Mouse (Mus musculus) CD4-positive helper T cell, adult 2 months (primary cell): ENCODE data around the gene Tmem217.
"Not testable (repeated sequence)": the region's sequence is repeated elsewhere in the genome, so short reads cannot be mapped to it uniquely, and the experiment has no call there.

ENCODE experiments used
- DNase-seq: peaks from one replicate; pipeline ENCODE4 v3.0.0-alpha.2; 2012; ENCODE audit warnings: low read depth, missing footprints, low spot score

Gene Tmem217

DNA sequence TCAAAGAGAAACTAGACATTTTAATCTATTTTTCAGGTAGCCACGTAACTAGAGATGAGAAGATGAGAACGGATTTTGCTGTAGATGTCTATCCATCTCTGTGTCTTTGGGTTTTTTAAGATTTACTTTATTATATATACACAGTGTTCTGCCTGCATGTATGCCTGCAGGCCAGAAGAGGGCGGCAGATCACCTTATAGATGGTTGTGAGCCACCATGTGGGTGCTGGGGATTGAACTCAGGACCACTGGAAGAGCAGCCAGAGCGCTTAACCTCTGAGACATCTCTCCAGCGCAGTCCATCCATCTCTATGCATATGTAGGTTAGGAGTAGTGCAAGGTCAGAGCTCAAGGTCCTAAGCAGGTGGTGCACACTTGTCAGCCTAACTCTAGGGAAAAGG, 48.5 kb downstream of the Tmem217 start:
- DNase-seq, result peak; percentile 32

GRCm38 (mm10) chr17:29502669-29503665, 49.2 kb downstream of the Tmem217 start:
- DNase-seq, result peak; percentile 27

DNA sequence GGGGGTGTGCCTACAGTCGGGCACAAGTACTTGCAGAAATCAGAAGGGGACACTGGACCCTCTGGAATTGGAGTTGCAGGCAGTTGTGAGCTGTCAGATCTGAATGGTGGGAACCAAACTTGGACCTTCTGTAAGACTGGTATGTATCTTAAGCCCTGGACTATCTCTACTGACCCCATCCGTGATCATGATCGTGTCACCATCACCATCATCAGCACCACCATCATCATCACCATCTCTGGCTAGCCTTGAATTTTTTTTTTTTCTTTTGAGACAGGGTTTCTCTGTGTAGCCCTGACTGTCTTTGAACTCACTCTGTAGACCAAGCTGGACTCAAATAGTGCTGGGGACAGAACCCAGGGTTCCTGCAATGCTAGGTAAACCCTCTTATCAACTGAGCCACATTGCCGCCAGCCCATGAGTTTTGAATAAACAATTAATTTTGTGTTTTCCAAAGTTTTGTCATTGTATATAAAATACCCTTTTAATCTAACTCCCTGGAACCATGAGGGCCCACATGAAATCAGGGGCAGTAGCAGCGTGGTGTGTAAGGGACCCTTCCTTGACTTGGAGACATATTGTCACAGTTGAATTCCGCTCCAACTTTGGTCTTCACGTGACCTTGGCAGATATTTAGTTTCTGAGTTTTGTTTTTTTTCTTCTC, 50.0 kb downstream of the Tmem217 start:
- no peak for DNase-seq

- DNase-seq, result peak; percentile 80
Measured at GRCm38 (mm10) chr17:29500802-29501469, 51.2 kb downstream of the Tmem217 start.

DNA sequence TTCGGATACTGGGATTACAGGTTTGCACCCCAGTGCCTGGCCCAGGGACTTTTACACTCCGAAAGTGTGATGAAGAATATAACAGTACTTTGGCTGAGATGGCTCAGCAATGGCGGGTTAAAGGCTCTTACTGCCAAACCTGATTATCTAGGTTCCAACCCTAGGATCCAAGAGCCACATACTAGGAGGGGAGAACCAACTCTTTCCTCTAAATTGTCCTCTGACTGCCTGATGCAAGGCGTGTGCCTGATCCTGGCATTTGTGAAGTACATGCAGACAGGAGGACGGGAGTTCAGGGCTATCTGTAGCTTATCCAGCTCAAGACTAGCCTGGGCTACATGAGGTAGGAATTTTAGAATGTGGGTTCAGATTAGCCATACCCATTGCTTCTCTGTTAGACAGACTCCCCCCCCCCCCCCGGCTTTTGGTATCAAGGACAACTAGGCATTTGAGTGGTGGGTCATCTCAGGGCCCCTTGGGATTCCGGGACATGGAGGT, 51.9 kb downstream of the Tmem217 start:
- DNase-seq, result no peak

DNA sequence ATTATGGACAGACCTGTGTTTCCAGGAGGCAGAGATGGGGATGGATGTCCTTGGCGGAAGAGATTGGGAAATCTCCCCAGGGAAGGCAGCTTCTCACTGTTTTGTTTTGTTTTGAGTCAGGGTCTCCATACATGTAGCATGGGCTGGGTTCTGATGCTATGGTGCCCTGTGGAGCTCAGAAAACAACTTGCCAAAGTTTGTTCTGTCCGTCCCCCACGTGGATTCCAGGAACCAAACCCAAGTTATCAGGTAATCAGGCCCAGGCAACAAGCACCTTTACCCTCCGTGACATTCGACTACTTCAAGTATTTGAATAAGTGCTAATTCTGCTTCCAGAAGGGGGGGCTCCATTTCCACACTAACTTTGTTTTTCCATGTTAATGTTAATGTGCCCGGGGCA, 52.7 kb downstream of the Tmem217 start:
- no peak for DNase-seq

DNA sequence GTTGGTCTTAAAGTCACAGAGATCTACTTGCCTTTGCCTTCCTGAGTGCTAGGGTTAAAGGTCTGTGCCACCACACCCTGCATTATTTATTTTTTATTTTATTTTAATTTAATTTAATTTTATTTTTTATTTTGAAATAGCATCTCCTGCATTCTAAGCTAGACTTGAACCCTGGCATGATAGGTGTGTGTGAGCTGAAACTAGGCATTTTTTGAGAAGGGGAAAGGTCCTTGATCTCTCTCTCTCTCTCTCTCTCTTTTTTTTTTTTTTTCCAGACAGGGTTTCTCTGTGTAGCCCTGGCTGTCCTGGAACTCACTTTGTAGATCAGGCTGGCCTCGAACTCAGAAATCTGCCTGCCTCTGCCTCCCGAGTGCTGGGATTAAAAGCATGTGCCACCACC, 53.2 kb downstream of the Tmem217 start:
- DNase-seq, result not testable (repeated sequence)

DNA sequence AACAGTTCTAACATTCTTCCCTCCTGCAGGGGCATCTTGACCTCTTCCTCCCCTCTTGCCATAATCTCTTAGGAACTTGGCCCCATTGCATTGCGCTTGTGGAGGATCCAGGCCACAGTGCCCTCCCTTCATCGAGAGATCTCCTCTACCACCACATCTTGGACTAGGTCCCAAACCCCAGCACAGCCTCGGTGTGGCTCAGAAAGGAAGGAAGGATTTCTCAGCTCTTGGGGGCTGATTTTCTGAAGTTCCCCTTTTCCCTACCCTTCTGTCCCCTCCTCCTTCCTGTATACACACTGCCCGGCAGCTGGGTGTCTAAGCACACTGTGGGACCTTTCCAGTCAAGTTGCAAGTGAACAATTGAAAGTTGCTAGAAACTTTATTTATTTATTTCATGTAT, 54.2 kb downstream of the Tmem217 start:
- DNase-seq, result peak; percentile 24

GRCm38 (mm10) chr17:29497481-29497880, 54.7 kb downstream of the Tmem217 start:
- not testable (repeated sequence) for DNase-seq

- DNase-seq, result no peak
Measured at GRCm38 (mm10) chr17:29497071-29497354, 55.2 kb downstream of the Tmem217 start.

DNA sequence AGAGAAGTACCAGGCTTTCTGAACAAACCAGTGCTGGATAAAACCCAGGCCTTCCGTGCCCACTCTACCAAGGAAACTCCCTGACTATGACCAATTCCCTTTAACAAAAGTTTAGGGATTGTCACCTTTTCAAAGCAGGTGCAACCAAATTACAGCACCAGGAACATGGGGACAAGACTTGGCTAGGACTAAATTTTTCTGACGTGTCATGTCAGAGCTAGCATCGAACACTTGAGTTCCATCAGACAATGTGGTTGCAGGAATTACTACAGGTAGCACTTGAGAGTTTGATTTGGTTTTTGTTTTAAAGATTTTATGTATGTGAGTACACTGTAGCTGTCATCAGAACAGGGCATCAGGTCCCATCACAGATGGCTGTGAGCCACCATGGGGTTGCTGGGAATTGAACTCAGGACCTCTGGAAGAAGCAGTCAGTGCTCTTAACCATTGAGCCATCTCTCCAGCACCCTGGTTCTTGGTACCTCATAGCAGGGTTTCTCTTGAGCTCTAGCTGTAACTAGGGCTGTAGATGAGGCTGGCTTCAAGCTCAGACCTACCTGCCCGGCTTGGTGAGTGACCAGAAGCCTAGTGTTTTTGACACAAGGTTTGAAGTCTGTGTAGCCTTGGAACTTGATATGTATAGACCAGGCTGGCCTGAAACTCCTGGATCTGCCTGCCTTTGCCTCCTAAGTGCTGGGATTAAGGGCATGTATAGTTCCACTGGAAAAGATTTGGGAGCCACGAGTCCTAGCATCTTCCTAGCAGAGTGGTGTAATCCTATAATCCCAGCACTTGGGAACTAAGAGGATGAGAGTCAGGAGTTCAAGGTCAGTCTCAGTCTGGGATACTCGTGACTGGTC, 55.7 kb downstream of the Tmem217 start:
- peak; percentile 36 for DNase-seq

- DNase-seq, result no peak
Measured at GRCm38 (mm10) chr17:29494732-29495076, 57.5 kb downstream of the Tmem217 start.

DNA sequence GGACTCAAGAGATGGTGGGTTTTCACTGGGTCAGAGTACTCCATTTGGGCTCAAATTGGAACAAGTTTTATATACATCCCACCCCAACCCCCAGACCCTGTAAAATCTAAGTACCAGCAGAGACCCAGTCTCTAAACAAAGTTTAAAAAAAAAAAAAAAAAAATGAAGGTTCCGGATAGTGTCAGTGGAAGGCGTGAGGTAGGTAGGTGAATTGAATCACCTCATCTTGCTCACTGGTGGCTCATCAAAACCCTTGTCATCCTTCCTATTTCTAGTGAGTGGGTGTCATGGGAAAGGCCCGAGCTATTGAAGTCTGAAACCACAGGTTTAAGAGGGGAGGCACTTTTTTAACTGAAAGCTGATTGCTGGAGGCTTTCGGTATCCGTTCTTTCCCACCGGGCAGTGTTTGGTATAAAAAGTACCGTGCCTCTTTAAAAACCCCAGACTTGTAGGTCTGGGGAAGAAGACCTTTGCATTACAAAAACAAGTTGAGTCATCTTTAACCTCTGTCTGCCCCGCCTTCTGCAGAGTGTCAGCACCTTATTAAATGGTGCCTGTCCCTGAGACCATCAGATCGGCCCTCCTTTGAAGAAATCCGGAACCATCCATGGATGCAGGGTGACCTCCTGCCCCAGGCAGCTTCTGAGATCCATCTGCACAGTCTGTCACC, 58.0 kb downstream of the Tmem217 start:
- peak; percentile 93 for DNase-seq

- DNase-seq, result peak; percentile 53
Measured at GRCm38 (mm10) chr17:29493461-29493980, 58.7 kb downstream of the Tmem217 start.

- peak; percentile 94 for DNase-seq
Measured at GRCm38 (mm10) chr17:29492269-29493191, 59.7 kb downstream of the Tmem217 start.

DNA sequence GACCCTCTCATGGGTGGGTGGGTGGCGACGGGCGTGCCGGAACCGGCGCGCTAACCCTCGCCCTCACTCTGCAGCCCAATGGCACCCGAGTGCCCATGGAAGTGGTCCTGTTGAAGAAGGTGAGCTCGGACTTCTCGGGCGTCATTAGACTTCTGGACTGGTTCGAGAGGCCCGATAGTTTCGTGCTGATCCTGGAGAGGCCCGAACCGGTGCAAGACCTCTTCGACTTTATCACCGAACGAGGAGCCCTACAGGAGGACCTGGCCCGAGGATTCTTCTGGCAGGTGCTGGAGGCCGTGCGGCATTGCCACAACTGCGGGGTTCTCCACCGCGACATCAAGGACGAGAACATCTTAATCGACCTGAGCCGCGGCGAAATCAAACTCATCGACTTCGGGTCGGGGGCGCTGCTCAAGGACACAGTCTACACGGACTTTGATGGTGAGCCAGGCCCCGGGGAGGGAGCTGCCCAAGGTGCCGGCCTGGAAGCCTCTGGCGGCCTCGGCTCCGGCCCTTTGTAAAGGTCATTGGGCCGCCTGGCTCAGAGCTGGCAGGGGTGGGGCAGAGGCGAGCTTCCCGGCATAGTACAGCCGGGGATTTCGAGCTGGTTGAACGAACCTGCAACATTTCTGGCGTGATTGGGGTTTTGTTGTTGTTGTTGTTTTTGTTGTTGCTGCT, 60.5 kb downstream of the Tmem217 start:
- no peak for DNase-seq

DNA sequence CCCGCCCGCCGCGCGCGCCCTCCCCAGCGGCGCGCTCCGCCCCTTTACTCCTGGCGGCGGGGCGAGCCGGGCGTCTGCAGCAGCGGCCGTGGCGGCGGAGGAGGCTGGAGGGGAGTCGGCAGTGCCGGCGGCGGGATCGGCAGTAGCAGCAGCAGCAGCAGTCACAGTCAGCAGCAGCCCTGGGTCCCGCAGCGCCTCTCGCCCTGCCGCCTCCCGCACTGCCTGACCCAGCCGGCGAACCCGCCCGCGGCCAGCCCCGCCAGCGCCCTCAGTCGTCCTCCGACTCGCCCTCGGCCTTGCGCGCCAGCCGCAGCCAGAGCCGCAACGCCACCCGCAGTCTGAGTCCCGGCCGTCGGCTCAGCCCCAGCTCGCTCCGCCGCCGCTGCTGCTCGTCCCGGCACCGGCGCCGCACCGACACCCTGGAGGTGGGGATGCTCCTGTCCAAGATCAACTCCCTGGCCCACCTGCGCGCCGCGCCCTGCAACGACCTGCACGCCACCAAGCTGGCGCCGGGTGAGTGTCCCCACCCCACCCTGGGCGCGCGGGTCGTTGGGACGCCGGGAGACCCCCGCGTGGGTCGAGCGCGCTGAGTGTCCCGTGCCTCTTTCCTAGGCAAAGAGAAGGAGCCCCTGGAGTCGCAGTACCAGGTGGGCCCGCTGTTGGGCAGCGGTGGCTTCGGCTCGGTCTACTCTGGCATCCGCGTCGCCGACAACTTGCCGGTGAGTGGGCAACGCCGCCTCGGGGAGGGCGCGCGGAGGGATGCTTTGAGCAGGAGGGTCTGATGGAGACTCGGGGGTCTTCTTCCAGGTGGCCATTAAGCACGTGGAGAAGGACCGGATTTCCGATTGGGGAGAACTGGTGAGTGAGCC, 61.2 kb downstream of the Tmem217 start, which contains the start of gene Pim1:
TSS of gene Pim1 (plus strand) at position 41 of the 869 bp plus-strand sequence.
- DNase-seq, result no peak
